Mouse (Mus musculus) A20 (cell line): ENCODE data around the gene Kifc3.

ENCODE experiments used
- DNase-seq: peaks from one replicate; pipeline ENCODE4 v3.0.0-alpha.2; 2011; ENCODE audit warnings: low read depth, low spot score

The Kifc3 gene

DNA sequence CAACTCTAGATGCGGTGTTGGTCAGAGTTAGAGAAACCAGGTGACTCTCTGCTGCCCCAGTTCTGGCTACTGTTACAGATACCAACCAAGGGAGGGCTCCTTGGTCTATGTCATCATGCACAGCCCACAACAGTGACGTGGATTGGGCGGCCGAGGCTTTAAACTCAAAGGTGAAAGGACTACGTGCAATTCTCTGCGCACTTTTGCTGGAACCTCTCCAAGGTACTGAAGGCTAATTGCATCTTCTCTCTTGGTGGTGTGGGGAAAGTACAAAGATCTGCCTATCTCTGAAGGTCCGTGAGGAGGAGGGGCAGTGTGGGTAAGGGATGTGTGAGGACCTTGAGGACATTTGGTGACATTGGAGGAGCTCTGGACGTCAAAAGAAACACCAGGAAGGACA is 44.0 kb downstream of the Kifc3 start:
- DNase-seq = no peak

DNA sequence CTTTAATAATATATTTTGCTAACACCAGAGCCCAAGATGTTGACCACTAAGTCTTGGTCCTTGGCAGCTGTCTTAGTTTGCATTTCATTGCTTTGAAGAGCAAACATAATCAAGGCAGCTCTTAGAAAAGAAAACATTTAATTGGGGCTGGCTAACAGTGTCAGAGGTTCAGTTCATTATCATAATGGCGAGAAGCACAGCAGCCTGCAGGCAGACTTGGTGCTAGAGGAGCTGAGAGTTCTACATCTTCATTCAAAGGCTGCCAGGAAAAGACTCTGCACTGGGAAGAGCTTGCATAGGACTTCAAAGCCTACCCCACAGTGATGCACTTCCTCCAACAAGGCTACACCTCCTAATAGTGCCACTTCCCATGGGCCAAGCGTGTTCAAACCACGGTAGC is 45.5 kb downstream of the Kifc3 start:
- no peak for DNase-seq

DNA sequence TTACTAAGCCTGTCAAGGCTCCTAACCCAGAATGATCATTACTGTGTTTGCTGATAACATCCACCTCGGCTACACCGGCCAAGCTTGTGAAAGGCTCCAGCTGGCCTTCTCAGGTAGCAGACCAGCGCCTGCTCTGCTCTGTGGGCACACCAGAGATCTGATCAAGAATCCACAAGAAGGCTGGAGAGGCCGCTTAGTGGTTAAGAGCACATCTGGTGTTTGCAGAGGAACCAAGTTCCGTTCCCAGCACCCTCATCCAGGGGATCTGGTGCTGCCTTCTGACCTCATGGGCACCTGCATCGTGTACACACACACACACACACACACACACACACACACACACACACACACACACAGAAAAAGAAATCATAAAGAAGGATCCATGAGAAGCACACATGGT is 46.5 kb downstream of the Kifc3 start:
- DNase-seq = no peak

DNA sequence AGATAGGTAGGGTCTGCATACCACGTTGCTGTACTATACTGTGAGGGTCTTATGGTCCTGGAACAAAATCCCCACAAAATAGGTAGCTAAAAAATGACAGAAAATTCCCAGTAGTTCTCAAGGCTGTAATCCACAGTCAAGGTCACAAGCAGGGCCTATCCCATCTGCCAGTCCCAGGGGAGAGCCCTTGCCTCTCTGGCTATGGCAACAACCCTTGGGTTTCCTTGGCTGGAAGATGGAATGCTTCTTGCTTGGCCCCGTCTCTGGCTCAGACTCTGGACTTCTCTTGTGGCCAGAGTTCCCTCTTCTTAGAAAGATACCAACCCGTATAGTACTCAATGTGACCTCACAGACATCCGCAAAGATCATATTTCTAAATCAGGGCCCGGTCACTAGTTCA is 47.3 kb downstream of the Kifc3 start:
- no peak for DNase-seq

DNA sequence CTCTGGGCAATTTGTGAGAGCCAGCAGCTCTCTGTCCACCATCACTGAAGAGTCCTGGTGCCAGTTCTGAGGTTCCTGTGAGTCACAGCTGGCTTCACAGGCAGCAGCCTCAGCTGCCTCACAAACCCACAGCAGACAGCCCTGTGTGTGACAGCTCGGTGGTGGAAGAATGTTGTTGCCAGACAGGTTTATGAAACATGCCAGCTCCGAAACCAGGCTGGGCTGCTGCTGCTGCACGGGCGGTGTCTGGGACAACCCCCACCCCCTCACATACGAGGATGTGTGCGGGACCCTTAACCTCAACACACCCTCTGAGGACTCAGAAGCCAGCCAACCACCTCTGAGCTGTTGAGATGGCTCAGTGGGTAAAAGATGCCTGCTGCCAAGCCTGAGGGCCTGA is 48.0 kb downstream of the Kifc3 start:
- no peak for DNase-seq

DNA sequence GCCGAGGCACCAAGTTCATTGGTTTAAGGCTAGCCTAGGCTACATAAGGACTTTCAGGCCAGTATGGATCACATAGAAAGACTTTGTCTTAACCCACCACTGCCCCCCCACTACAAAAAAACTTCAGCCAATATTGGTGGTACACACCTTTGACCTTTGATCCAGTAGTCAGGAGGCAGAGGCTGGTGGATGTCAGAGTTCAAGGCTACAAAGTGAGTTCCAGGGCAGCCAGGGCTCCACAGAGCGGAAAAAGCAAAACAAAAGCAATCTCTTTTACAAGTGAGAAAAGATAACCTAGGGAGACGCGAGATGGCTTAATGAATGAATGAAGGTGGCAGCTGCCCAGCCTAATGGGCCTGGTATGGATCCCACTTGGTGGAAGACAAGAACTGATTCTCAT is 48.6 kb downstream of the Kifc3 start:
- no peak for DNase-seq

DNA sequence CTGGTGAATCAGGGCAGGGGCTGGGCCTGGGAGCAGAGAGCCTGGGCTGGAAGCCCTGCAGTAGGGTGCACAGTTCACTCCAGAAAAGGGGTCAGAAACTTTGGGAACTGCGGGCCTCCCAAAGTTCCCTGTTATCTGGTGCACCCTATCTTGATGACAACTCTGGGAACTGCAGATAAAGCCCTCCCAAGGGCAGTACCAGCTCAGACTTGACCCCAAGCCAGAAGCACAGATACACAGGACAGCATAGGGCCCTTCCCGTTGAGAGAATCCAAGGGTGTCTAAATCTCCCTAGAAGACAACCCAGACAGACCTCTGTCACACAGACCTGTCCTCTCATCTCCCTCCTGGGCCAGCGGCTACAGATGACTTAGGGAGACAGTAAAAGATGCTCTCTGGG is 52.0 kb downstream of the Kifc3 start:
- DNase-seq = no peak

DNA sequence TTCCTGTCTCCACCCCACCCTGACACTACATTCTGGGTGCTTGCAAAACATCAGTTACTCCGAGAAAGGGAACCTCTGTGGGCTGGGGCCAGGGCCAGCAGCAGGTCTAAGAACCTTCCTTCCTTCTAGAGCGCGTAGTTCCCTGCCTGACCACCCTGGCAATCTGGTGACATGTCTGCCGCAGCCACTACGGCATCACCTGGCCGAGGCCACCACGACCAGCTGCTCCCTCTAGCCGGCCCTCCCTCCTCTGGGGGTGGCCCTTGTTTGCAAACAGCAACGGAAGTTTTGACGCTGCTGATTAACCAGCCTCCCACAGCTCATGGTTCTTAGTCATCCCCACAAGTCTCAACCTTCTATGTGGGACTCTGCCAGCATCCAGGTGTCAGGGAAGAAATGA is 53.2 kb downstream of the Kifc3 start:
- DNase-seq = peak; percentile 25

DNA sequence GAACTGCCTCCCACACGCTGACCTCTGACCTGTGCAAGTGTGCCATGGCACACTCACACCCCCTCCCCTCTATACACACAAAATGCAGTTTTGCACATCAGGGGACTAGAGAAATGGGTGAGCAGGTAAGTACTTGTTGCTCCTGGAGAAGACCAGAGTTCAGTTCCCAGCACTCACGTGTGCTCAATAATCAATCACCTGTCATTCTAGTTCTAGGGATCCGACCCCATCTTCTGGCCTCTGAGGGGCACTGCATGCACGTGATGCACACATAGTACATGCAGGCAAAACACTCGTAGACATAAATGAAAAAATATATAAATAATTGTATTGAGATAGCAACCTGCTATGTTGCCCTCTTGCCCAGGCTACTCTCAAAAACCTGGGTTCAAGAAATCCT is 55.8 kb downstream of the Kifc3 start:
- no peak for DNase-seq

DNA sequence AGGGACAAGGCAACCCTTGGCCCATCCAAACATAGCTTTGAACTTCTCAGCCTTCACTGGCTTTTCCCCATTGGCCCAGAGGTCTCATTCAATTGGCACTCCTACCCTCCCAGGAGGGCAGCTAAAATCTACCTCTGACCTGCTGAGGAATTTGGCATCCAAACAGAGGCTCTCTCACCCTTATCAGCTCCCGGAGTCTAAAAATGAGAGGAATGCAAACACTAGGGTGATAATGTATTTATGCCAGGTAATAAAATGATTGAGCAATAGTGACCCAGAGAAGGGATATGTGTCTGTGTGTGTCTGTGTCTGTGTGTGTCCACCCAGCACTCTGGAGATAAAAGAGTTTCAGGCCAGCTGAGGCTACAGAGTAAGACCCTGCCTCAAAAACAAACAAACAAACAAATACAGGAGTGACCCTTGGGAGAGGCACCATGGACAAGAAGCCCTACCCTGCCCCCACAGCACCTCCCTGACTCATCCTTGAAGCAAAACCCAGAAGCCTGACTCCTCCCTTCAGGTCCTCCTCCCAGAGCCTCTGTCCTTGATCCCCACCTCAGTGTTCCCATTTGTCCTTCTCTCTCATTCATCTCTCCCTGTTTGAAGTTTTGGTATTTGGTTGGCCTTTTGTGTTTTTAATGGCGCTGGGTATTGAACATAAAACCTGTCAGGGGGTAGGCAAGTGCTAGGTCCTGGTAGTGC is 56.4 kb downstream of the Kifc3 start:
- no peak for DNase-seq

DNA sequence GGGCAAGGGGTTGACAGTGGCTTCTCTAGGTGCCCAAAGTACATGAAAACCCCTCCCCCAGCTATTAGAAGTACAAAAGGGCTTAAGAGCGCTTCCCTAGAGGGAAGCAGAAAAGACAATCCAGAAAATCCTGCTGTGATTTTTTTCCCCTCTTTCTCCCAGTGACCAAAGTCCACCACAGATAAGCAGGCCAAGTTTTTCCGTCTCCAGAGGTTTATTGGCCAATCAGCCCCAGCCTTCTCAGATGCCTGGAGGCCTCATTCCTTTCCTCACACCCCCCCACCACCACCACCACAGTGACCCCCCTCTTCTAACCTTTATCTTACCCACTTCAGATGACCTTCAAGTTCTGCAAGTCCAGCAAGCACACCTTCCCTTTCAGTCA is 58.0 kb downstream of the Kifc3 start:
- DNase-seq = no peak

DNA sequence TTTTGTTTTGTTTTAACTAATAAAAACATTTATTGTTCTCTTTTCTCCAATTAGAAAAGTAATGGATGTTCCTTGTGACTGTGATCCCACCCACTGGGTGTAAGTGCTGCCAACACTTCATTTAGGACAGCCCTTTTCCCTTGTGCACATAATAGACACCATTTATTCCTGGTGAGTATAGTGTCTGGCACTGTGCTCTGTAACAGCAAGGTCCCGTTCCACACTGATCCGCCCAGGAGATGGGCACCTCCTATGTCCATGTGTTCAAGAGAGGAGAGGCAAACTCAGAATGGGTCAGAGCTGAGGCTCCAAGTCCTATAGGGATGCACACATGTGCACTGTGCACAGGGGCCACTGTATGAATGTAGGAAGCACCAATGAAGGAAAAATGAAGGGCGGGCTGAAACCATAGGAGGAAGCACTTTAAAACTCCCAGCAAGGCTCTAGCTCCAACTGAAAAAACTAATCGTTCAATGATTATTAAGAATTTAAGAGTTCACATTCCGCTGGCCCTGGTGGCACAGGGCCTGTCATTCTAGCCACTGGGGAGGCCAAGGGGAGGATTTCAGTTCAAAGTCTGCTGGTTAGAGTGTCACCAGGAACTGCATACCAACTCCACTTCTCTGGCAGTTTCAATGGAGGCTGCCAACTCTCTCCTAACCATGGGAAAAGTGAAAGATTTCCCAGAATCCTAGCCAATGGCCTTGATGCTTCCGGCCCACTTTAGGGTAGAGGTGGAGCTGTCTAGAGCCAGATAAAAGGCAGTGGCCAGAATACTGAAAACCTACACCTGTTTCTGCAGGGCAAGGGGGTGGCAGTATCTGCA is 58.6 kb downstream of the Kifc3 start:
- DNase-seq = no peak

DNA sequence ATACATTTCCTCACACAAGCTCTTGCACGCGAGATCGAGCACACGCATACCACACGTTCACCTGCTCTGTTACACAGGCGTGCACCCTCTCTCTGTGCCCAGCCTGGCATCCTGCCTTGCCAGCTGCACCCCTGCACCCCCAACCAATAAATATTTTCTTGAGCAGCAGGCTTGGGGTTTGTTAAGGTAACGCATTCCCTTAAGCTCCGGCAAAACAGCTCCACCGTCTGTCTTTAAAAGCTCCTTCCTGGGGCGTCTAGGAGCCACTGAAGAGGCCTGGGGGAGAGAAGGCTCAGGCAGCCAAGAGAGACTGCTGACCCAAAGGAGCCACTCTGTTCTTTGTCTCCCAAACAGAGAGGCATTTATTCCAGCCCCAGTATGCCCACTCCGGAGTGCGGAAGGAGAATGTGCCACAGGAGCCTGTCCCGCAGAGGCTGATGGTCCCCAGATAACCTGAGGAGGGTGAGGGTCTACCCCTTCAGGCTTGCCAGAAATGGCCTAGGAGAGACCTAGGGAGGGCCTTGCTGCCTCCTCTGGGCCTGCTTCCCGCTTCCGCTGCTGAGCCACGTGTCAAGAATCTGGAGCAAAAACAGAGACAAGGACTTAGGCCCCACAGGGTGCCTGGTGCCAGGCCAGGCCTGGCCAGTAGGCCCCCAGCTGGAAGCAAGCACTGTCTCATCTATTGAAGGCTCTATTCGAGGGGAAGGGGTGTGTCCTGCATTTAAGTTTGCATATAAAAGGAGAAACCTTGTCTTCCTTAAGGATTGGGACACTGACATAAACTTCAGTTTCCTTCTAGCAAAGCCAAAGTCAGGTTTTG is 59.4 kb downstream of the Kifc3 start:
- no peak for DNase-seq

DNA sequence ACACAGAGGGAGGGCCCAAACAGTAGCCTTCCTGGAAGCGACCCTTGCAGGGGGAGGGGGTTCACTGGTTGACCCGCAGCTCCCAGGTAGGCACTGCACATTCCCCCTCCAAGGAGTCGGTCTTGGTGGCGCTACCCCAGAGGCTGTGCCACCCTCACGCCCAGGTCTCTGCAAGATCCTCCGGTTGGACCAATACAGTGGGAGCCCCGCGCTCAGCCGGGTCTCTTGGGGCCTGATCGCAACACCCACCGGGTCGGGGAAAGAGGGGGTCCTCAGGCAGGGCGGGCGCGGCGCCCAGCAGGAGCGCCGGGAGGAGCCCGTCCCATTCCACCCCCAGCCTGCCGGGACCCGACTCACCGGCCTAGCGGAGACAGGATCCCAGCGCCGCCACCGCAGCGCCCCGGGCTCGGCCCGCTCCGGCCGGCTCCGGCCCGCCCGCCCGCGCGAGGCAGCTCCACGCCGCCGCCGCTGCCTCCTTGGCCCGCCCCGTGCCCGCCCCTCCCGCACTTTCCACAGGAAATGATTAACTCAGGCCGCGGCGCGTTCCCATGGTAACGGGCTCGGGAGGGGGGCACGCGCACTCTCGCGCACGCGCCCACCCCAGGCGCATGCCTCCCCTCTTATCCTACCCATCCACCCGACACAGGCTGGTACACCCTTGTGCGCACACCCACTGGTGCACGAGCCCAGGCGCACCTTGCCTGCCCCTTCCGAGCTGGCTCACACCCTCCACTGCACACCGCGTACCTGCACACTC is 60.4 kb downstream of the Kifc3 start:
- DNase-seq = no peak

DNA sequence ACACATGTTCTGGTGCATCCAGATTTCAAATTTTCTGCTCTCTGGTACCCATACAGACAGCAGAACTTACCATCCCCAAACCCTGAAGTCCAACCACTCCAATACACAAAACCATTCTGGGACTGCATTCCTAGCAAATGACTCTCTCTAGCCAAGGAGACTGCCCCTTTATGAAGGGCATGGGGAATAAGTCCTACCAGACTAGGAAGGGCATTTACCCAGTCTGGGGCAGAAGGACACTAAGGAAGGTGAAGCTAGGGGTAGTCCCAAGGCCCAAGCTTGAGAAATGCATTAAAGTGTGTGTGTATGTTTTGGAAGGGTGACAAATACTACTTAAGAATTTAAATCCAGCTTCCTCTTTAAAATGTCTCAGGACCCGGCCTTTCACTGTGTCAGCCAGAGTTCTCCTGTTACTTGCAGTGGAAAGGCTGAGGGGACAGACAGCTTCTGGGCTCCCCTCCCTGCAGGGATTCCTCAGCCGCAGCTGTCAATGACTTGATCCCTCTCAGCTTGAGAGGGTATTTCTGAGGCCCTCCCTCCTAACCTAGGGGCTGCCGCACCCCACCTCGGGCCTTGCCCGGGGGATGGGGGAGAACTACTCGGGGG is 61.0 kb downstream of the Kifc3 start:
- DNase-seq = no peak

DNA sequence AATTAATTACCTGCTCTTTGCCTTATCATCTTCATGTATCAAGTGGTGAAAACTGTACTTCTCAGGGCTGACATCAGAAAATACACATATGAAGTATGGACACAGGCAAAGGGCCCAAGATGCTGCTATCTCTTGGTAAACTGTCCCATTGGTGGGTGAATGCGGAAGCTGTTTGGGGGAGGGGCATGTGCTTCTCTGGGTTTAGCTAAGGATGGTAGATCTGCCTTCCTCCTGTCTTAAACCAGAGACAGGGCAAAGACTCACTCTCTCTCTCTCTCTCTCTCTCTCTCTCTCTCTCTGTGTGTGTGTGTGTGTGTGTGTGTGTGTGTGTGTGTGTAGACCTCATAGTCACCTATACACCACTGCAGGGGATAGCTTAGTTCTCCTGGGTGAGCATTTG is 61.6 kb downstream of the Kifc3 start:
- DNase-seq = no peak

DNA sequence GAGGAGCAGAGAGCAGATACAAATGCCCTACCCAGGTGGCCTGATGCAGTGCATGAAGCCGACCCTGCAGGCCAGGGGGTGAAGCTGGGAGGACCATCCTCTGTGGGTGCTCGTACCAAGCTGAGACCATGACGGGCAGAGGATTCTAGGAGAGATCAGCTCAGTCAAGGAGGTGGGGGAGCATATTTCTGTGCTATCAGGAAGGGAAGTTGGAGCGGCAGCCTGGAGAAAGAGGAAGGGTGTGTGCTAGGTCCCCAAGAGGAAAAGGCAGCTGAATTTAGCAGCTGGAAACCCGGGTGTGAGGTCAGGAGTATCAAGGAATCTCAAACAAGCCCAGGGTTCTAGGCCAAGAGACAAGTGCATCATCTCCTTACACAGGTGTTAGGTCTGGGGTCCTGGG is 62.1 kb downstream of the Kifc3 start:
- DNase-seq = no peak

DNA sequence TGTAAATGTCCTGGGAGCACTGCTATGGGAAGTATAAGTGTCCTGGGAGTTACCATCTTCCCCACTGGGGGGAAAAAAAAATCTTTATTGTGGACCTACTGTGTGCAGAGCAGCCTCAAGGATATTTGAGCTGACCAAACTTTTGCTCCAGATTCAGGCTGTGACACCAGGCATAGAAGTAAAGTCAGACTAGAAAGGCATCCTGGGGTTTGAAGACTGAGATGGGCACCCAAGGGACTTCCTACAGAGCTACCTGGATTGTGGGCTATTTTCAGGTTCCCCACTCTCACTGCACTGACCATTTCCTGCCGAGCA is 63.6 kb downstream of the Kifc3 start:
- DNase-seq = no peak

DNA sequence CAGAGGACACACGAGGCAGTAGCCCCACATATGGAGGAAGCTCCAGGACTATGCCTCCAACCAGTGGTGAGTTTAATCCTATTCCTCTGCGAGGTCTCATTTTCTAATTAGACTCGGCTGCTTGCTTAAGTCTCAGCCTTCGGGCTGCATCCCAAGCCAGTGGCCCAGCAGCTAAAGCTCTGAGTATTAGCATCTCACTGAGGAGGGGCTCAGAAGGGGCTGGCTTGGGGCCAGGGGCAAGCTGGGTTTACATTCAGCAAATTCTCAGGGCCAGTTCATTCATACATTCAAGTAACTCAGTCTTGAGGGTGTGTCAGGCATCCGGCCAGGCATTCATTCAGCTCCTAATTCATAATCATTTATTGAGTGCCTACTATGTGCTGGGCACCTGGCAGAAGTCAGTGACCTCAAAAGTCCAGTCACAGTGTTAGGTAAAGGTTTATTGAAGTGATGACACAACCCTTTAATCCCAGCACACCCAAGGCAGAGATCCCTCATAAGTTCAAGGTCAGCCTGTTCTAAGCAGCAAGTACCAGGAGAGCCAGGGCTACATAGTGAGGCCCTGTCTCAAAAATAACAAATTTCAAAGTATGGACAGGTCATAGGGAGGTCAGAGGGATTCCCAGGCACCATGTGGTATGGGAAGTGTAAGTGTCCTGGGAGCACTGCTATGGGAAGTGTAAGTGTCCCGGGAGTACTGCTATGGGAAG is 64.1 kb downstream of the Kifc3 start:
- no peak for DNase-seq

DNA sequence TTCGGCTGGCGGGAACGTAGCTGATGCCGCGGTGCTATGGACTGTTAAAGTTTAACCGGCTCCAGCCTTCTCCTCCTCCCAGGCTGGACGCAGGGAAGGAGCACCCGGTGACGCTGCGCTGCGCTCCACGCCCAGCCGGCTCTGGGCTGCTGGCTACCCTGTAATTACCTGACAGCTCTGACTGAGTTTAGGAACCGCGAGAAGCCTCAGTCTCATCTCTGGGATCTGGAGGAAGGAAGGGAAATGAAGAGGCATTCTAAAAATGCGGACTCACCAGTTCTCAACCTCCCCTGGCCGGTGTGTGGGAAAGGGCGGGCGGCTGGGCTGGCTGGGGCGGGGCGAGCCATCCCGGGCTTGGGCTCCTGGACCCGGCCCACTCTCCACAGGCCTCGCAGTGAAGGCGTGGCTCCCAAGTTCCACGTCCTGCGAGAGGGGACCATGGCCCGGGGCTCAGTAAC is 64.9 kb downstream of the Kifc3 start:
- no peak for DNase-seq

DNA sequence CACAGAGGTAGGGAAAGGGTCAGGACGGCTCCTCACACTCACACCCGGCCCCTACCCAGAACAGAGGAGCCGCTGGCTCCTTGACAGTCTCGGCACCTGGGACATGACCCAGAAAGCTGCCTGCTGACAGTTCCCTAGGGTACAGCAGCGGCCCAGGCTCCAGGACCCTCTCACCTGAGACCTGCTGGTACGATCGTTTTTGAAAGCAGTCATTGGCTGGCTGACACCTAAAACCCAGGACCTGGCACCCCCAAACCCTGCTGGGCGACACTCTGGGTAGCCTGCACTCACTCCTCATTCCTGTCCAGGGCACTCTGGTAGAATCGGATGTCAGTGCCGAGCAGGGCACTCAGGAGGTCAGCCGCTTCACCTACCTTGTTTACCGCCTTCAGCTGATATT is 65.4 kb downstream of the Kifc3 start:
- DNase-seq = no peak
